Mouse (Mus musculus) ES-E14 (cell line): ENCODE data around the gene BC107364.

Experiments
- CHD2 ChIP-seq: IDR thresholded peaks from 2 replicates; pipeline ENCODE4 v1.6.1; 2014; ENCODE audit warnings: mild to moderate bottlenecking, low read depth, low read length, inconsistent platforms
- HCFC1 ChIP-seq: IDR thresholded peaks from 2 replicates; pipeline ENCODE4 v1.6.1; 2012; ENCODE audit warnings: low read length, inconsistent platforms, borderline replicate concordance; ENCODE audit not compliant: insufficient read depth
- MAFK ChIP-seq: IDR thresholded peaks from 2 replicates; pipeline ENCODE4 v1.6.1; 2014; ENCODE audit warnings: mild to moderate bottlenecking, low read depth, low read length, inconsistent platforms; ENCODE audit not compliant: insufficient read depth
- ZC3H11A ChIP-seq: IDR thresholded peaks from 2 replicates; pipeline ENCODE4 v1.6.1; 2012; ENCODE audit warnings: low read depth, mild to moderate bottlenecking, inconsistent platforms, low read length, borderline replicate concordance
- ZNF384 ChIP-seq: IDR thresholded peaks from 2 replicates; pipeline ENCODE4 v1.6.1; 2012; ENCODE audit warnings: low read depth, low read length, inconsistent platforms

DNA sequence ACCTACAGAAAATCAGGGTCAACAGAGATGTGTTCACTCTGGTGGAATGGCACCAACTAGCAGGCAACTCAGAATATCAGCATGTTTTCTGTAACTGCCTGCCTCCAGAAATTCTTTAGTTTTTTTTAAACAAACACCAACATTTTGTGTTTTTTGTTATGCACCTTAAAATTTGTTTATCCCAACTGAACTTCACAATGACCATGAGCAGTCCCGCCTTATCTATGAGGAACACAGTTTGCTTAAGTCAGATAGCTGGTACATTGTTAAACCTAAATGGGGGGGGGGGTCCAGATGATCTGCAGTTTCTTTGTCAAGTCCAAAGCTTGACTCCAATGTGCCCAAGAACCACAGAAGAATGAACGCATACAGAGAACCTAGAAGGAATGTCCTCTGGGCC, 36.0 kb downstream of the BC107364 start:
- no peak for TF ChIP-seq ZC3H11A
- TF ChIP-seq HCFC1 = no peak
- no peak for TF ChIP-seq CHD2
- no peak for TF ChIP-seq ZNF384
- TF ChIP-seq MAFK = no peak
